Mouse (Mus musculus): ENCODE data around the gene Col17a1.

The Col17a1 gene

DNA sequence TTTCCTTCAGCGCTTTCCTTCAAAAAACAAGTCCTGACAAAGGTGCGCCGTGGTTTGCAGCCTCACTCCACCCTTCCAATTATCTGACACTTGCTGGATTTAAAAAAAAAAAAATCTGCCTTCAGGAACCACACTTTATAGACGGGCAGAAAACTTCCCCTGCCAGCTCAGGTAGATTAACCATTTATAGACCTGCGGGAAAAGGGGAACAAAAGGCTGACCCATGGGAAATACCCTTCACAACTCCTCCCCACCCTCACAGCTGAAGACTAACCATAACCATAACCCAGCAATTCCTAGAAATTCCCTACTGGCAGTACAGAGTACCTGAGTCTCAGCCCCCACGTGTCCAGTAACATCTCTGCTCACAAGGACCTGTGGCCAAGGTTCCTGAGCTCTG lies at the start of gene Col17a1:
Gene Col17a1 (minus strand): TSS at position 101 of the 400 bp plus-strand sequence.
- DNase-seq (ENCODE audit: inconsistent ontology term): no peak

DNA sequence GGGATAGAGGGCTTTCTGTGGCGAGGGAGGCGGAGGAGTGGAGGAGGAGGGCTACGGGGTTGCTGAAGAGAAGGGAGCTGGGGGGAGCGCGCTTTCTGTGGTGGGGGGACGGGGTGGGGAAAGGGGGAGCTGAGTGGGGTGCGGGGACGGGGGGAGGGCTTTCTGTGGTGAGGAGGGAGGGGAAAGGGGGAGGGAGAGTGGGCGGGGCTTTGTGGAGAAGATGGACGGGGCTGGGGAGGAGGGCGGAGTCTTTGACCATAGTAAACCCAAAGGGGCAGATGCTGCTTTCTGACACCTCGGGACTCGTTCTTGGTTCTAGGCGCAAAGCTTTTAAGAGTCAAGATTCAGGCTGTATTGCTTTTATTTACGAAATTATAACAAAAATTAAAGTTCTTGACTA lies 40.0 kb upstream of the Col17a1 start:
- DNase-seq (ENCODE audit: inconsistent ontology term): peak; percentile 85

DNA sequence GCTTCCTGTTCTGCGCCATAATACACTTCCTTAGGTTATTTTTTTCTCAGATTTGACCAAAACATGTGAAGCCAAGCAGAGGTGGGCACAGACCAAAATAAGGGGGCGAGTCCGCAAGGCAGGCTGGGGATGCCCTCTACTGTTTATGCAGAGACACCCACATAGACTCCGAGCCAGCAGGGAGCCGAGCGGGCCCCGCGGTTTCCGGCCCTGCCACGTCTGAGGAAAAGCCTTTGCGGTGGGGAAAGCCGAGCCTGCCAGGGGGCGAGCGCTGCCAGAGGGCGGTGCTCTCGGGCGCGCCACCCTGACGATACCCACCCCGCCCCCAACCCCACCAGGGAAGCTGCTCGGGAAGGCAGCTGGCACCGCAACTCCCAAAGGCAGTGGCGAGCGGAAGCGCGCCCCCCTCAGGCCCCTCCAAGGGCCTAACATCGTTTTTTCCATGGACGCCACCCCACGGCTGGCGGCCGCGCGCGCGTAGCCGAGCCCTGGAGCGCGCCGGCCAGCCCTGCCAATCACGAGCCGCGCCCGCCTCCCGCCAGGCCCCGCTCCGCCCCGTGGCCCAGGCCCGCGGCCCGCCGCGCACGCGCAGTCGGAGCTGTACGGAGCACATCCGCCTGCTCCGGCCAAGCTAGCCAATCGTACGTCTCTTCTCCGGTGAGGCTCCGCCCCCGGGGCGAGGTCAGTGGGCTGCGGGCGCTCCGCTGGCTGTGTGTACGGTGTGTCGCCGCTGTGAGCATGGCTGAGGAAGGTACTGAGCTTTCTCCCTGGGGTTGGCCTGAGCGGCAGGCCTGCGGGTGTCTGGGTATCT lies 39.4 kb upstream of the Col17a1 start, which contains the start of gene Sfr1:
Gene Sfr1 (plus strand): TSS at position 612 of the 811 bp plus-strand sequence.
- DNase-seq (ENCODE audit: inconsistent ontology term): peak; percentile 100

DNA sequence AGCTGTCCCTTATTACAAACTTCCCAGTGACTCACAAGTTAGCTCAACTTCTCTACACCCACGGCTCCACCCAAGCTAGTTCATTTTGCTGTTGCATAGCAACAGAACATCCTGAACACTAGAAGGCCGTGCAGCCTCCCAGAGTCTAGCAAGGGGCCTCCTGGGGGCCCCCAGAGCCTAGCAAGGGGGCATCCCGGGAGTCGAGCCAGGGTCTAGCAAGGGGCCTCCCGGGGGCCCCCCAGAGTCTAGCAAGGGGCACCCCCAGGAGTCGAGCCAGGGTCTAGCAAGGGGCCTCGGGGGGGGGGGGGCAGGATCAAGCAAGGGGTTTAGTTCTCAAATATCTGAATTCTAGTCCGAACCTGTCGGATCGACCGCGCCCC lies 38.8 kb upstream of the Col17a1 start:
- peak; percentile 85 for DNase-seq (ENCODE audit: inconsistent ontology term)

DNA sequence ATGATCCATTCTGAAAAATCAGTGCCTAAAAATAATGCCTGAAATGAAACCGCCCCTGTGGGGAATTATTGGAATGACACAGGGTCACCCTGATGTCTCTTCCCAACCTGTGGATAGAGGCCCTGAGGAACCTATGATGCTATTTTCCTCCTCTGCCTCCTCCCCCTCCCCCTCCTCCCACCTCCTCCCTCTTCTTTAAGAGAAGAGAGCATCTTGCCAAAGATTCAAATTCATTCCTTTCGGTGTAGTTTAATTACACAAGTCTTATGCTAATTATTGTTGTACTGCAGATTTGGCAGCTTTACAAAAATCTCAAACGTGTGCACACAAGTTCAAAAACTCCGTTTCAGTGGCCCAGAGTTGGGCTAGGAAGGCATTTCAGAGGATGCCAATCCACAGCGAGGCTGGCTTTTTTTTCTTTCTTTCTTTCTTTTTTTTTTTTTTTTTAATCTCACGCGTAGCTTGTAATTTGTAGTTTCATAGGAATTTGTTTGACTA lies 33.8 kb upstream of the Col17a1 start:
- DNase-seq (ENCODE audit: inconsistent ontology term): peak; percentile 69

DNA sequence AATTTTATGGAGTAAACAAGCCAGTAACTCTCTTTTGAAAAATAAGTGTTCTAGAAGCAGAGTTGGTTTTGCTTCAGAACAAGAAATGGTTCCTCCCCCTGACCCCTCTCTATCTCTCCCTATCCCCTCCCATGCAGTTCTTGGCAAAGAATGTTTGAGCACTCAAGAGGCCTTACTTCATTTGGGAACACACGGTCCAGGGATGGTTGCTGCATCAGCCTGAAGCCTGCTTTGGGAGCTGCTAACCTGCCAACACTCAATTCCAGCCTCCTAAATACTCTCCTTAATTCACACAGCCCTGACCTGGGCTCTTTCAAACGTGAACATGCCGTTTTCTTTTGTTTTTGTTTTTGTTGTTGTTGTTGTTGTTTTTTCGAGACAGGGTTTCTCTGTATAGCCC lies 33.0 kb upstream of the Col17a1 start:
- no peak for DNase-seq (ENCODE audit: inconsistent ontology term)

DNA sequence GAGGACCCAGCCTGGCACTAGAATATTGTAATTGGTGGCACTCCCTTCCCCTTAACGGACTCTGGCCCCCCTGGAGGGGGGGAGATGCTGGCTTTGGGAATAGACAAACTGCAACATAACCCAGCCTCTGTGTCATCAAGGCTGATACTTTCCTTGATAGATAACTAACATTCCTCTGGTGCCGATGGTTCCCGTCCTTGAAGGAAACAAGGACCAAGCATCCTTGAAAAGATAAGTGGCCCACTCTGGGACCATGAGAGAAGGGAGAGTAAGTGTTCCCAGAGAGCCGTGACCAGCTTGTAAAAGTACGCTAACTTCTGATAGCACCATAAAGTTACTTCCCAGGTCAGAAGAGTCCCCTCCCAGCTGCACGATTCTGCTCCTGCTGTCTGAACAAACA lies 30.6 kb upstream of the Col17a1 start:
- no peak for DNase-seq (ENCODE audit: inconsistent ontology term)

DNA sequence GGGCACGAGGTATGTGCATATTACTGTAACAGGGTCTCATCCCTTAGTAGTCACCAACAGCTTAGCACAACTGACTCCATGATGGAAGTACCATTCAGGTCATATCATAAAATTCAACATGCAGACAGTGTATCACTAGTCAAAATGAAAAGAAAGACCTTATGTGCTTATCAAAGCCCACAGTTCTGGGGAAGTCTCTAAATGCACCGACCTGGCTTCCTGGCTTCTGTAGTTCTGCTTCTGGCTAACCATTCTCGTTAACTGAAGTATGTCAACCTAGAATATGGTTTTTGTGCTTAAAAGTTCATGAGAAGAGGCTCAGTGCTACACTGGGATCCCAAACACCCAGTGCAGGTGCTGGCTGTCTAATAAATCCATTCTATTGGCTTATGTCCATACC lies 27.3 kb upstream of the Col17a1 start:
- no peak for DNase-seq (ENCODE audit: inconsistent ontology term)

DNA sequence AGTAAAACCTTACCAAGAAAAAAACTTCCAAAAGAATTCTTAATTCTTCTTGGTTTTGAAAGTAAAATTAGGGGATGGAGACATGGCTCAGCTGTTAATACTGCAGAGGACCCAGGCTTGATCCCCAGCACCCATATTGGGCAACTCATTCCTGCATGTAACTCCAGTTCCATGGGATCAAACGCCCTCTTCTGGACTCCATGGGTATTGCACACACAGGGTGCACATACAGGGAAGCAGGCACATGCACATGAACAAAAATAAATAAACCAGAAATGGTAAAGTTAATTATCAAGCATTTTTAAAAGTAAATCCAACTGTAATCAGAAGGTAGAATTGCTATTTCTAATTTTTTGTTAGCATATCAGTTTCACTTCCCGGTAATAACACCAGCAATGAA lies 24.2 kb upstream of the Col17a1 start:
- no peak for DNase-seq (ENCODE audit: inconsistent ontology term)

DNA sequence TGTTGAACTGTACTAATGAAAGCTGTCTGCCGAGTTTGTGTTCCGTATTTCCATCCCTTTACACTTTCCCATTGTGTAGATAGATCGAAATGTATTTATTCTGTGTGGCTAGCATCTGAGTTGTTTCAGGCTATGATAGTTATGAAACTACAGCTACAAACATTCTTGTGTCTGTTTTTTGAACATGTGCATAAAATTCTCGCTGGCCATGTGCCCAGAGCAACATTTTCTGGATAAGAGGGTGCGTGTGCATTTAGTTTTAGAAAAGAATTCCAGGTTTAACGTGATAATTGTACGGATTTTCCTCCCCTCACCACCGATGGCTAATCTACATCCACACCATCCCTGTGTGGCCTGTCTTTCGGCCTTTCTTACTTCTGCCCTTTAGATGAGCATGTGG lies 21.6 kb upstream of the Col17a1 start:
- DNase-seq (ENCODE audit: inconsistent ontology term): no peak

DNA sequence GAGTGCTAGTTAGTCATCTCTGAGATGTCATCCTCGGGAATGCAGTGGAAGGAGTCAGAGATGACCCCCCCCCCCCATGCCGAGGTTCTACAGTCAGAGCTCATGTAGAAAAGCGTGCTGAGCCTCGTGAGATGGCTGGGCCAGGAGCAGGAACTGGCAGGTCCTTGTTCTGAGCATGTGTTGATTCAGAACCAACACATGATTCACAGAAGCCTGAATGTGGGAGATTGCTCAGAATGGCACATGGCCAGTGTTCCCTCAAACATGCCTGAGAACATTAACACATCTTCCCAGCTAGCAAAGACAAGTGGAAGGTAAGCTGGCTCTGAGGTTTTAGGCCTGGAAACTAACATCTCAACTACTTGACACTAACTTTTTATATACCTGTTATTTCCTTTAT lies 18.5 kb upstream of the Col17a1 start:
- no peak for DNase-seq (ENCODE audit: inconsistent ontology term)

DNA sequence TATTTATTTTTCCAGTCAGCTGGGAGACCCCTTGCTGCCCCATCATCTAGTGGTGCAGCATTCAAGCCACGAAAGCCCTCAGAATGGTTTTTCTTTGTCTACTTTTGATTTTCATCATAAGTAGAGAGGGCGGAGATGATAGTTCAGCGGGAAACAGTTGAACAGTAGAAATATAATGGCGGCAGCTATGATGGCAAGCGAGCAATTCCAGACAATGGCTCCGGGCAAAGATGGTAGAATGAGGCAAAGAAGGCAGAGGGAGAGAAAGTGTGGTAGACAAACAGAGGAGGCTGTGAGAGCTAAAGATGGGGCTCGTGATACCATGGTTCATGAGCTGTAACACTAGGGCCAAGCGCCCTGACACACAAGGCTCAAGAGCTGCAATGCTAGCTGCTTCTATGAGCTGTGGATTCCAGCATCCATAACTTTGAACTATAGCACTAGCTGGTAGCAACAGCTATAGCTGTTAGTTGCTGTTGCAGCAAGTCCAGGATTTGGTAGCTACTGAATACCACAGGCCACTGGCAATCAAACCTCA lies 13.9 kb upstream of the Col17a1 start:
- no peak for DNase-seq (ENCODE audit: inconsistent ontology term)

DNA sequence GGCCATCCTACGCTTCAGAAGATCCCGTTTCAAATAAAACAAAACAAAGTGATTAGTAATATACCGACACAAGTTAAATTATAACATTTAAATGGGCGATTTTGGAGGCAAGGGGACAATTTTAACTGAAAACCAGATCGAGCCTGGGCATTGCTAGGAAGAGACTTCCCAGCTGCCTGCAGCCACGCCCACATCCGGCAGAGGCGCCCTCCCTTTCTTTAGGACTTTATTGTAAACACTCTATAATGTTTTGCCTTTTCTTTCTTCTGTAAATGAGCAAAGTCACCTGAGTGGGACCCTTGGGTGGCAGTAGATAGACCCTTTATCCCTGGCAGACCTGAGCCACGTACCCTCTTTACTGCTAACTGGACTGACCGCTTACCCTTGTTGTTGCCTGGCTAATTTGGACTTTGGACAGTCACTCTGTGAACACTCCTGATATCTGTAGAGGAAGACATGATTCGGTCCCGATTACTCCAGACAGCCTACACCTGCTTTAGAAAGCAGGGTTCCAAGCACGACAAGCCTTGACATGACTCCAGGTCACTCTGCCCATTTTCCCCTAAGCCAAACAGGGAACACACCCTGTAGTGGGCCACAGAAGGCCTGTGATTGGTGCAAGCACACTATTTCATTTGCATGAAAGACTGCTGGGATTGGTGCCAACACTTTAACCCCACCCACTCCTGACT lies 13.3 kb upstream of the Col17a1 start:
- DNase-seq (ENCODE audit: inconsistent ontology term): no peak

DNA sequence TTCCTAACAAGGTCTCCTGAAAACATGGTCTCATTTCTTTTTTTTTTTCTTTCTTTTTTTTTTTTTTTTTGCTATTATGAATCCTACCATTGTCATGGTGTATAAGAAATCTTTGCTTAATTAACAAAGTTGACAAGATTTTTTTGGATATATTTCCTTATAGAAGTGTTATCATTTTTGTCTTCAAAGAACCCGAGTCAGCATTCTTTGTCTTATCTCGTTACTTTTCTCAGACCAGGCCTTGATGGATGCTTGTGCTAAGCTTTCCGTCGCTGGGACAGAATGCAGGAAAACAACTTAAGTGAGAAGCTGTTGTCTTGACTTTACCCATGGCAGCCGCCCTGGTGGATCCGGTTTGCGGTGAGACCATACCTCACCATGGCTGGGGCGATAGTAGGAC lies 8.6 kb upstream of the Col17a1 start:
- no peak for DNase-seq (ENCODE audit: inconsistent ontology term)

DNA sequence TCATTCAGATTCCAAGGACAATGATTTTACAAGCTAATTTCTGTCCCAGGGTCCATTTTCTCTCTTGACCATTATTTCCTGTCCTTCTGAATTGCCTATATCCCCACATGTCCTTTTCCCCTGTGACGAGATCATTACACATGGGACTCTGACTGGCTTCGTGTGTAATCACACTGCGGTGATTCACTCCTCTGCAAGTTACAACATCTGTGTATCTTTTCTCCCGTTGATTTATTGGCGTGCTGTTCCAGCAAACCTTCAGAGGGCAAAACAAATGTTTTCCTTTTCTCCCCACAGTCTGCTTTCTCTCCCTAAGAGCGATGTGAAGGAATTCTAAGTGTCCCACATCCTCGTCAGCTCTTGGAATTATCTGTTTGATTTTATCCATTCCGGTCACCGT lies 7.8 kb upstream of the Col17a1 start:
- no peak for DNase-seq (ENCODE audit: inconsistent ontology term)

DNA sequence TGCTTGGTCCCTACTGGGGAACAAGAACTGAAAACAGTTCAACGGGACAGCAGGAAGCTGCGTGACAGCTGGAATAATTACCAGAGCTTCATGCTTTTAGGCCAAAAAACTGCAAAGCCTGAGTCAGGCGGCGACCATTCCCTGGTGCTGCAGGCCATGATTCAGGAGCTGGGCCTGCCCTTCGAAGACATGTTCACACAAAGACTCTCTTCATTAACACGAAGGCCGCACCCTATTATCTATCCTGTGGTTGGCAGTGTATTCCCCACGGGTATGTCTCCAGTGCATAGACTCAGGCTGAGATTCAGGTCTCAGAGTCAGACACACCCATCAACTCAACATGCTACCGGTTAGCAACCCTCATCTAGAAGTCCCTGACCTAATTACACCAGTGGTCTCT lies 6.4 kb upstream of the Col17a1 start:
- no peak for DNase-seq (ENCODE audit: inconsistent ontology term)

DNA sequence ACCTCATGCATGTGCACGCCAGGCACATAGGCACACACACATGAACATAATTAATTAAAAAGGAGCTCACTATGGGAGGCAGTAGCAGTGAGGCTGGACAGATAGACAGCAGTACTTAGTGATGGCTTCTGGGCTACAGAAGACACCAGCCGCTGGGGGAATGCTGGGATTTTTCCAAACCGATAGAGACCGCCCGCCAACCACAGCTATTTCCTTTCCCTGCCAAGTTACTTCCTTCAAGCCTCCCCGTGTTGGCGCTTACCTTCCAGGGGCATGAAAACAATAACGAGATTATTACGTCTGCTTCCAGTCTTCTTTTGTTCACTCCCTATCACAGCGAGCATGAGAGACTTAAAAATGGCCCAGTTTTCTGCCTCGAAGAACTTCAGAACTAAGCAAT lies 5.2 kb upstream of the Col17a1 start:
- peak; percentile 22 for DNase-seq (ENCODE audit: inconsistent ontology term)

DNA sequence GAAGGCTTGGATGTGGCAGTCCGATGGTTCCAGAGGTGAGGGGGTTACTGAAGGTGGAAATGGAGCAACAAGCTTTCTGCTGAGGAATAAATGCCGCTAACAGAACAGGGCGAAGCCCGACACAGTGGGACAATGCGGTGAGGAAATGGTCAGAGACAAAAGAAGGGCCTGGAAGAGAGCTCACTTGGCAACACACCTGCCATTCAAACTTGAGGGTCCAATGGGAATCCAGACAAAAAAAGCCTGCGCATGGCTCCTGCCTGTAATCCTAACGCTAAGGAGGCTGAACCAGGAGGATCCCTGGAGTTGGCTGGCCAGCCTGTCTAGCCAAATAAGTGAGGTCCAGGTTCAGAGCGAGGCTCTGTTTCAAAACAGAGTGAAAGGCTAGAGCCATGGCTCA lies 4.5 kb upstream of the Col17a1 start:
- DNase-seq (ENCODE audit: inconsistent ontology term): no peak

DNA sequence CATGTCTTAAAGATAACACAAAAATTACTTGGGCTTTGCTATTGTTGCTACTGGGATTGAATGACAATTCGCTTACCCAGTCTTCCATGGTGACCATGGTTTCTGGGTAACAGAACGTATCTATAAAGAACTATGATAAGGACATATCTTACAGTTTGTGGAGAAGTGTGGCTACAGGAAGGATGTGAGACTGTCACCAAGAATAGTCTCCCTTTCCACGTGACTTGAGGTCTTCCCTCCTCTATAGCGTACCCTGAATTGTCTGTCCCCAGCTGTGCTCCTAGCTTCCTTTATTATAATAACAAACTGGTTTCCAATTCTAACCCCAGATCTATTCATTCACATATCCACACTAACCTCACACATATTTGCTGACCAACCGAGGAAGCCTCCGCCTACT lies 3.8 kb upstream of the Col17a1 start:
- DNase-seq (ENCODE audit: inconsistent ontology term): no peak

DNA sequence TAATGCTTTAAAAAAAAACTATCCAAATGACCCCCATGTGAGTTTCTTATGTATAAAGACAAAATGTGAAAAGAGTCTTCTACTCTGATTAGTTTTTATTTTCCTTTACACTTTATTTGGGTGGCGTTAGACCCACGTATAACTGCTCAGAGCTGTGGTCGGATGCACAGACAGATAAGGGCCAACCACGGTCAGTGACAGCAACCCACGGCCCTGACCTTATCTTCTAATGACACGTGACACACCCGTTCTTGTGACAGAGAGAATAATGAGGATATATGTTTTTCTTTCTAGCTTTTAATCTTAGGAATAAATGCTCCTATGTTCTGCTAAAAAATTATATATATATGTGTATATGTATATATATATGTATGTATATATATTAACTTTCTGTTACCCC lies 2.3 kb downstream of the Col17a1 start:
- no peak for DNase-seq (ENCODE audit: inconsistent ontology term)

DNA sequence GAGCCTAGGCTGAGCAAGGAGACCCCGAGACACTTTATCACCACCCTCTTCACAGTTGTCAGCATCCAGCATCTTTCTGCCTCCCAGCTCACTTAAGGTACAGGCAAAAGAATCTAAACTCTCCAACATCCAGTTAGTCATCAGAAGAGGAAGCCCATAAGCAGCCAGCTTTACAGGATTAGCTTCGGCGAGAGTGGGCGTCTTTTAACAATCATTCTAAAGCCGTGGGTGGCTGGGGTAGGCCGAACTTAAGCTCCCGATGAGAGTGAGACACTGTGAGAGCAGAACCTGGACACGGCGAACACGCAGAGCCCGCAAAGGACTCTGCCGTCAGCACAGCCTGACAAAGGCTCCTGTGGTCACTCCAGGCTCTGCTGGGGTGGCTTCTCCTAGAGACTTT lies 13.2 kb downstream of the Col17a1 start:
- DNase-seq (ENCODE audit: inconsistent ontology term): no peak

DNA sequence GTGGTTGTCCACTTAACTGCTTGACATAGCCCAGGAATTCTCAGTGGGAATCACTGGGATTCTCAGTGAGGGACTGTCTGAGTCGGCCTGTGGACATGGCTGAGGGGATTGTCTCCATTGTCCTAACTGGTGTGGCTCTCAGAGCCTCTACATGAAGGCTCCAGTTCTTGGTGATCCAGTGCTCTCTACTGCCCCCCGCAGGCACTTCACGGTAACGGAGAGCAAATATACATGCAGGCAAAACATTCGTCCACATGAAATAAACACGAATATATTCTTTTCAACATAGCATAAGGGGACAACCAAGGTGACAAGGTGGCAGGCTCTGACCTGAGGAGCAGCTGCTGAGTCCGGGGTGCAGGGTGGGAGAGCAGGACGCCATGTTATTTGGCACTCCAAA lies 17.5 kb downstream of the Col17a1 start:
- no peak for DNase-seq (ENCODE audit: inconsistent ontology term)

DNA sequence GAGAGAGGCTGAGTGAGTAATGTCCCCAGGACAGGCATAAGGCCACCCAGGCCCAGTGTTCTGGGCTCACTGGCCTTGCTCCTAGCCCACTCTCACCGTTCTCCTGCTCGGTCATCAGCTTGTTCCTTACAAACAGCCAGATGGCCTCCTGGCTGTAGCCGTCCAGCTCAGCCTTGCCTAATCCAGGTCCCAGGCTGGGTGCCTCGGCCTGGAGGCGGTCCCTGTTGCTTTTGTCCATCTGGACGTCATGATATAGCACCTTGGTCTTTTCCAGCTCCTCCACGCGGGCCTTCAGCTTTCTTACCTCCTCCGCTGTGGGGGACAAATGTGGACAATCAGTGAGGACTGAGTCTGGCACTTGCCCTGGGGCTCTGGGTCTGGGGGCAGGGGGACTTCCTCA lies 23.5 kb downstream of the Col17a1 start:
- no peak for DNase-seq (ENCODE audit: inconsistent ontology term)
